Mouse (Mus musculus): ENCODE data around the gene Pnkd. TPM values are rescaled to one million over a fixed set of nuclear protein-coding genes. Genes with fewer than 3 reads are reported as not detected.

The Pnkd gene
- total and polyA plus RNA-seq, 3 experiments, result 52.5 to 64.2 TPM; not detected in 1

DNA sequence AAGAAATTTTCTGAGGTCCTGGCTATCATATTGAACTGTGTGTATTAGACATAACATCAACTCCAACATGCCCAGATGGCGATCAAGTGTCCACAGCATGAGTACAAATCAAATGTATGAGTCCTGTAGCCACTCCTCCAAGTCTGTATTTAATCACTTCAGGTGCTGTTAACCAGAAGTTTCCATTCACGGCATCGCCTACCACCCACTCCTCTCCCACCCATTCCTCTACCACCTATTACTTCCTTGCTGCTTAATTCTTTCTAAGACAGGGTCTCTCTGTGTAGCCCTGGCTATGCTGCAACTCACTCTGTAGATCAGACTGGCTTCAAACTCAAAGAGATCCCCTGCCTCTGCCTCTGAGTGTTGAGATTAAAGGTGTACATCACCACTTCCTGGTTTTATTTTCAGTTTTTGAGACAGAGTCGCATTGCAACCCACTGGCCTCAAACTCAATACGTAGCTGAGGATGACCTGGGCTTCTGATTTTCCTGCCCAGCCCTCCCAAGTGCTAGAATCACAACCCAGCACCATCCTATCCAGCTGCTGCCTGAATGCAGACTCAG lies 75.3 kb downstream of the Pnkd start:
- no peak overlapping the region for H3K4me3 ChIP-seq (ENCODE audit: control insufficient read depth in 1 of 2, insufficient read depth in 1 of 2, low read depth in 2 of 2, low read length in 2 of 2)
- H3K4me1 ChIP-seq (ENCODE audit: control insufficient read depth in 1 of 2, insufficient read depth in 2 of 2, low read length in 2 of 2), result no peaks in the 10 kb centered on the region
- H3K79me2 ChIP-seq (ENCODE audit: control insufficient read depth, insufficient read depth, low read length, poor library complexity), result no peaks in the 10 kb centered on the region
- no peak overlapping the region for H3K27ac ChIP-seq (ENCODE audit: control insufficient read depth, low read depth, low read length)
- H3K36me3 ChIP-seq (ENCODE audit: control insufficient read depth in 1 of 2, insufficient read depth in 2 of 2, low read length in 2 of 2), result no peaks in the 10 kb centered on the region
- no peaks in the 10 kb centered on the region for H3K27me3 ChIP-seq (ENCODE audit: control insufficient read depth in 1 of 2, insufficient read depth in 2 of 2, low read length in 2 of 2)
- no peaks in the 10 kb centered on the region for H3K9me3 ChIP-seq (replicated peaks; ENCODE audit: insufficient read depth, low read length)
- no peak for TF ChIP-seq JUND (IDR thresholded peaks at IDR 0.05; ENCODE audit: low read depth, low read length)
- TF ChIP-seq ZNF384 (IDR thresholded peaks at IDR 0.05; ENCODE audit: low read depth, low read length), result no peak
- H3K9ac ChIP-seq (ENCODE audit: control insufficient read depth, low read depth, low read length, poor library complexity, severe bottlenecking), result no peak overlapping the region
- DNase-seq (ENCODE audit: low read depth, low spot score), result no peak

DNA sequence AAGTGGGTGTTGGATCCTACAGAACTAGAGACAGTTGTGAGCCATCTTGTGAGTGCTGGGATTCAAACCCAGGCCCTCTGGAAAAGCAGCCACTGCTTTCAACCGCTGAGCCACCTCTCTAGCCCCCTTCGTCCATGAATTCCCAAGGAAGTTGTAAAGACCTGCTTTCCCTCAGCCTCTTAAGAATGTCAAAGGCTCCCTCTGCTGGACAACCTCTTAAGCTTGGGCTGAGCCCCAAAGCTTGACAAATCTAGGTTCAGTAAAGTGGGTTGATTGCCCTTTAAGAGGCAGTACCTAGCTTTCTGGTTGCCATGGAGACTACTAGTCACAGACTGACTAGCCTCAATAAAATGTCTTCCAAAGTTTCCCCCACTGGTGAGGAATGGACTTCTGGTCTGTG lies 77.1 kb downstream of the Pnkd start, which contains the start of gene Catip:
TSS of gene Catip (plus strand) at position 297 of the 400 bp plus-strand sequence.
- H3K36me3 ChIP-seq (ENCODE audit: control insufficient read depth in 1 of 2, insufficient read depth in 2 of 2, low read length in 2 of 2), result no peaks in the 10 kb centered on the region
- H3K9ac ChIP-seq (ENCODE audit: control insufficient read depth, low read depth, low read length, poor library complexity, severe bottlenecking), result no peak within 1 kb of the TSS
- H3K9me3 ChIP-seq (replicated peaks; ENCODE audit: insufficient read depth, low read length), result no peaks in the 10 kb centered on the region
- no peaks in the 10 kb centered on the region for H3K27me3 ChIP-seq (ENCODE audit: control insufficient read depth in 1 of 2, insufficient read depth in 2 of 2, low read length in 2 of 2)
- TF ChIP-seq CTCF (IDR thresholded peaks at IDR 0.05 in 2 of 3, conservative IDR thresholded peaks at IDR 0.05 in 1 of 3; ENCODE audit: control insufficient read depth in 1 of 3, insufficient read depth in 1 of 3, low read depth in 2 of 3, low read length in 3 of 3, poor library complexity in 1 of 3, severe bottlenecking in 1 of 3), result peak; percentile 70 to 95 (median 73)
- TF ChIP-seq RAD21 (IDR thresholded peaks at IDR 0.05; ENCODE audit: low read depth, low read length), result peak; percentile 90
- peak; percentile 96 for TF ChIP-seq SMC3 (IDR thresholded peaks at IDR 0.05; ENCODE audit: low read depth, low read length)
- no peak for TF ChIP-seq USF1 (IDR thresholded peaks at IDR 0.05; ENCODE audit: low read depth, low read length)
- TF ChIP-seq ZC3H11A (IDR thresholded peaks at IDR 0.05; ENCODE audit: low read depth, low read length), result peak; percentile 92
- TF ChIP-seq NRF1 (IDR thresholded peaks at IDR 0.05; ENCODE audit: insufficient read depth, low read depth, low read length, poor library complexity, severe bottlenecking), result no peak
- TF ChIP-seq SIN3A (IDR thresholded peaks at IDR 0.05; ENCODE audit: low read length), result peak; percentile 53
- H3K79me2 ChIP-seq (ENCODE audit: control insufficient read depth, insufficient read depth, low read length, poor library complexity), result no peaks in the 10 kb centered on the region
- no peak within 1 kb of the TSS for H3K4me3 ChIP-seq (ENCODE audit: control insufficient read depth in 1 of 2, insufficient read depth in 1 of 2, low read depth in 2 of 2, low read length in 2 of 2)
- DNase-seq (ENCODE audit: low read depth, low spot score), result peak; percentile 84
- no peak within 1 kb of the TSS for H3K27ac ChIP-seq (ENCODE audit: control insufficient read depth, low read depth, low read length)
- no peaks in the 10 kb centered on the region for H3K4me1 ChIP-seq (ENCODE audit: control insufficient read depth in 1 of 2, insufficient read depth in 2 of 2, low read length in 2 of 2)

DNA sequence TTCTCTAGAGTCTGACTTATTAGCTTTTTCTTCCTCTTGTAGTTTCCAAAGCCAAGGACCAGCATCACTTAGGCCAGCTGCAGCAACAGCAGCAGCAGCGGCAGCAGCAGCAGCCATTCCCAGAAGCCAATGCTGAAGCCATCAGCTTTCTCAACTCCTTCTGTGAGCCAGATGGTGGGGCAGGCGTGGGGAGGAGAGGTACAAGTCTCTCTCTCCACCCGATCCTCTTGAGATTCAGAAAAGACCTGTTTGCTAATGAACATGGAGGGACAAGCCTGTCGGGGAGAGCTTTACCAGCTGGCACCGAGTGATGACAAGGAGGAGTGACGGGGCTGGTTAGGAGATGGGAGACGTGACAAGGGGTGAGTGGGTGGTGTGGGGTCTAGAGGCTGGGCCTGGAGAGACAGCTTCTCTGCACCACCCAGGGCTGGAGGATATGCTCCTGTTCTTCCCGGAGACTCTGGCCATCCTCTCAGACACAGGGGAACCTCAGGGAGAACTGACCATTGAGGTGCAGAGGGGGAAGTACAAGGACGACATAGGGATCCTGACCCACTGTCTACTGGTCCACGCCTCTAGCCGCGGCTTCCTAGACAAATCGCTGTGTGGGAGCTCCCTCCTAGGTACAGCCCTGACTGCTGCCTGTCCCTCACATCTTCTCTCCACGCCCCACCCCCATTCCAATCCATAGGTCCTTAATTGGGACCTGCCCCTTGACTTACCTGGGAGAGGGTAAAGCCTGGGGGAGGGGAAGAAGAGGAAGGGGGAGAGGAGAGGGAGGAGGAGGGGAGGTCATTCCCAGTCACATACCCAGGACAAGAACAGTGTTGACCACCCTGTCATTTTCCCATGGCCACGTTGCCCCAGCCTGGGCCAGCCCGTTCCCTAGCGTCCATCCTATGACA lies 77.8 kb downstream of the Pnkd start:
- no peak overlapping the region for H3K4me3 ChIP-seq (ENCODE audit: control insufficient read depth in 1 of 2, insufficient read depth in 1 of 2, low read depth in 2 of 2, low read length in 2 of 2)
- TF ChIP-seq TAL1 (IDR thresholded peaks at IDR 0.05; ENCODE audit: low read length) (no peak), KAT2A (conservative IDR thresholded peaks at IDR 0.05; ENCODE audit: low read depth, low read length) (no peak), BHLHE40 (IDR thresholded peaks at IDR 0.05; ENCODE audit: borderline replicate concordance, low read depth, low read length) (no peak), ZMIZ1 (IDR thresholded peaks at IDR 0.05; ENCODE audit: low read depth, low read length) (no peak), CTCF (IDR thresholded peaks at IDR 0.05 in 2 of 3, conservative IDR thresholded peaks at IDR 0.05 in 1 of 3; ENCODE audit: control insufficient read depth in 1 of 3, insufficient read depth in 1 of 3, low read depth in 2 of 3, low read length in 3 of 3, poor library complexity in 1 of 3, severe bottlenecking in 1 of 3) (no peak), ZKSCAN1 (IDR thresholded peaks at IDR 0.05; ENCODE audit: low read depth, low read length) (no peak)
- H3K9ac ChIP-seq (ENCODE audit: control insufficient read depth, low read depth, low read length, poor library complexity, severe bottlenecking), result no peak overlapping the region
- H3K27me3 ChIP-seq (ENCODE audit: control insufficient read depth in 1 of 2, insufficient read depth in 2 of 2, low read length in 2 of 2), result no peaks in the 10 kb centered on the region
- H3K27ac ChIP-seq (ENCODE audit: control insufficient read depth, low read depth, low read length), result no peak overlapping the region
- peaks cover 0 to 1% of the 10 kb centered on the region in 2 experiments; a peak in 1 of 4 replicates for H3K4me1 ChIP-seq (ENCODE audit: control insufficient read depth in 1 of 2, insufficient read depth in 2 of 2, low read length in 2 of 2)
- H3K79me2 ChIP-seq (ENCODE audit: control insufficient read depth, insufficient read depth, low read length, poor library complexity), result no peaks in the 10 kb centered on the region
- no peak for DNase-seq (ENCODE audit: low read depth, low spot score)
- no peaks in the 10 kb centered on the region for H3K36me3 ChIP-seq (ENCODE audit: control insufficient read depth in 1 of 2, insufficient read depth in 2 of 2, low read length in 2 of 2)
- H3K9me3 ChIP-seq (replicated peaks; ENCODE audit: insufficient read depth, low read length), result no peaks in the 10 kb centered on the region

All from MEL (cell line).